Mouse (Mus musculus) G1E (cell line): ENCODE measurements around the gene Col6a4. TPM values are rescaled to one million over a fixed set of nuclear protein-coding genes. Genes with fewer than 3 reads are reported as not detected.

Source experiments
- ATAC-seq: 2 replicates; pipeline ENCODE4 v1.8.0; 2016; ENCODE audit warnings: mild to moderate bottlenecking; ENCODE audit not compliant: insufficient number of reproducible peaks, poor library complexity, low FRiP score, severe bottlenecking; ENCODE audit errors: extremely low read depth
- DNase-seq: peaks from one replicate; pipeline ENCODE4 v3.0.0; 2012; ENCODE audit warnings: low spot score
- H3K27me3 ChIP-seq: 2 replicates; pipeline ENCODE4 v1.6.1; 2012; ENCODE audit warnings: mild to moderate bottlenecking, low read length, inconsistent platforms; ENCODE audit not compliant: insufficient read depth
- H3K36me3 ChIP-seq: replicated peaks from 2 replicates; pipeline ENCODE3; 2012; ENCODE audit warnings: mild to moderate bottlenecking, inconsistent platforms
- H3K4me1 ChIP-seq: 2 replicates; pipeline ENCODE4 v1.6.1; 2012; ENCODE audit warnings: low read depth, low read length, inconsistent platforms, mixed read lengths; ENCODE audit not compliant: insufficient read depth
- H3K4me3 ChIP-seq: 2 replicates; pipeline ENCODE4 v1.5.1; 2012; ENCODE audit warnings: low read depth, mild to moderate bottlenecking, inconsistent platforms, low read length, moderate library complexity, mixed read lengths
- H3K9me3 ChIP-seq: replicated peaks from 2 replicates; pipeline ENCODE4 v1.6.1; 2012; ENCODE audit warnings: inconsistent platforms
- CTCF ChIP-seq: IDR thresholded peaks from 2 replicates; pipeline ENCODE4 v1.5.1; 2012; ENCODE audit warnings: low read depth, low read length, inconsistent platforms, mixed read lengths
- GATA1 ChIP-seq: IDR thresholded peaks from 2 replicates; pipeline ENCODE4 v1.6.1; 2012; ENCODE audit warnings: borderline replicate concordance, low read length, inconsistent platforms, mixed read lengths
- GATA2 ChIP-seq: IDR thresholded peaks from 2 replicates; pipeline ENCODE4 v1.6.1; 2012; ENCODE audit warnings: low read depth, low read length, inconsistent platforms, borderline replicate concordance
- POLR2AphosphoS5 ChIP-seq: IDR thresholded peaks from 2 replicates; pipeline ENCODE4 v1.6.1; 2012; ENCODE audit warnings: low read depth, low read length, inconsistent platforms; ENCODE audit not compliant: insufficient replicate concordance
- TAL1 ChIP-seq: conservative IDR thresholded peaks from 2 replicates; pipeline ENCODE4 v1.6.1; 2012; ENCODE audit warnings: low read depth, low read length, inconsistent platforms, mixed read lengths
- polyA plus RNA-seq: library from polyadenylated mRNA; stranded (reverse); fragments of >175 nt; gene quantifications from 2 replicates; pipeline ENCODE4 v1.2.3, GENCODE M21; 2012
- total RNA-seq, 2 experiments: library from RNA; stranded (forward) in 1 of 2; stranded (reverse) in 1 of 2; fragments of 200-1000 nt in 1 of 2; fragments of >200 nt in 1 of 2; fragmentation: Nextera tagmentation in 1 of 2; gene quantifications; 2 replicates each; pipeline ENCODE4 v1.2.3; 2014 to 2017

The Col6a4 gene
- total and polyA plus RNA-seq, 3 experiments: 0.38 TPM; not detected in 2

DNA sequence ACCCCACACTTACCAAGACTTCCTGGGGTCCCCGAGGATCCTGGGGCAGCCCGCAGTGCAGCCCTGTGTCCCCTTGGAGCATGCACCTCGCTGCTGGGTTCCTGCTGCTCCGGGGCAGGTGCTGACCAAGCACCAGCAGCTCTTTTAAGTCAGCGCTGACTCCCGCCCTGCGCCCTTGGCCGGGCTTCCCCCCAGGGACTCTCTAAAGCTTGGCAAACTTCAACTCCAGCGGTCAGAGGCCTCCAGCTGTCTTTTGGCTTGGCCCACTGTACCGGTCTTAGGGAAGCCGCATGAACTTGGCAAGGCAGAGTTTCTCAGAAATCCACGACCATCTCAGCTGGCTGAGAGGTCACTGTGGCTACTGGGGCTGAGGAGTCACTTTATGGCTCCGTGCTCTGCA, 136.1 kb downstream of the Col6a4 start, which contains the start of gene Col6a5:
Col6a5 (minus strand) TSS at position 111 of the 400 bp plus-strand sequence.
- H3K9me3 ChIP-seq: peaks cover 29% of the 10 kb centered on the region
- H3K36me3 ChIP-seq: no peaks in the 10 kb centered on the region
- ATAC-seq (no peak), DNase-seq (no peak)
- no peak within 1 kb of the TSS for H3K4me3 ChIP-seq
- no peaks in the 10 kb centered on the region for H3K27me3 ChIP-seq
- no peaks in the 10 kb centered on the region for H3K4me1 ChIP-seq
- TF ChIP-seq POLR2AphosphoS5 (no peak), CTCF (no peak), GATA1 (no peak), TAL1 (no peak), GATA2 (no peak)

DNA sequence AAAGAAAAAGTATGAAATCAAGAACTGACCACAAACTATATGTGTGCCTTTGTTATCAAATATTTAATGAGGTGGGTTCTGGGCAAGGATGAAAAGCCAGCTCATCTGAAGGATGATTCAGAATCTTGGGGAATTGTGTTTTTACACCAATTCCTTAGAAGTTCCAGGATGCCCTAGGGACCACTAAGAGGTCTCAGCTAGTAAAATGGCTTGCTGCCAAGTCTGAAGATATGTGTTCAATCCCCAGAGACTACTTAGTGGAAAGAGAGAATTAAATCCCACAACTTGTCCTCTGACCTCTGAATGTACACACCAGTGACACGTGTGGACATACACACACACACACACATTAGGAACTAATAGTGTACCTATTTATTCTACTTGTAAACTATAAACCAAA, 137.5 kb downstream of the Col6a4 start:
- no peak for TF ChIP-seq POLR2AphosphoS5
- TF ChIP-seq GATA2: no peak
- no peak for TF ChIP-seq TAL1
- TF ChIP-seq CTCF: no peak
- no peak for TF ChIP-seq GATA1

DNA sequence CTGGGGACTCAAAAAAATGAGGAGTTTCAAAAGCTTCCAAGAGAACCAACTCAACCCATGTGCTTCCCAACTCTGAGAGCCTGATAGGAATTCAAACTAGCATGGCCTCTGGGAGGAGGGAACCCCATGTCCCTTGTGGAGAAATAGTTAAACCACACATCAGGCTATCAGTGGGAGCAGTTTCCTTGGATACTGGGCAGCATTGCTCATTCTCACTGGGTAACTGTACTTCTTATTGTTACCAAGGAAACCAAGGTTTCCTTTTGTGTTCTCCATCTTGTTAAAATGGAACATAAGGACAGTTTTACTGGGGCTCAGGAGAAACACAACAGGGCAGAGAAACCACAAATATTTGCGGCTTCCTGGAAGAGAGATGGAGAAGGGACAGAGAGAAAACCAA, 146.8 kb downstream of the Col6a4 start:
- Histone ChIP-seq H3K4me3 (no peak overlapping the region), H3K9me3 (peaks cover 15% of the 10 kb centered on the region), H3K36me3 (no peaks in the 10 kb centered on the region), H3K4me1 (no peaks in the 10 kb centered on the region), H3K27me3 (no peaks in the 10 kb centered on the region)
- no peak for ATAC-seq
- DNase-seq: no peak
- TF ChIP-seq GATA2: no peak
- no peak for TF ChIP-seq CTCF
- TF ChIP-seq POLR2AphosphoS5: no peak
- no peak for TF ChIP-seq TAL1
- TF ChIP-seq GATA1: no peak

More for the DNA sequence above, 137.5 kb downstream of the Col6a4 start:
- DNase-seq (no peak), ATAC-seq (no peak)
- no peaks in the 10 kb centered on the region for H3K4me1 ChIP-seq
- H3K36me3 ChIP-seq: no peaks in the 10 kb centered on the region
- peaks cover 20% of the 10 kb centered on the region for H3K9me3 ChIP-seq
- H3K27me3 ChIP-seq: no peaks in the 10 kb centered on the region
- H3K4me3 ChIP-seq: no peak overlapping the region

DNA sequence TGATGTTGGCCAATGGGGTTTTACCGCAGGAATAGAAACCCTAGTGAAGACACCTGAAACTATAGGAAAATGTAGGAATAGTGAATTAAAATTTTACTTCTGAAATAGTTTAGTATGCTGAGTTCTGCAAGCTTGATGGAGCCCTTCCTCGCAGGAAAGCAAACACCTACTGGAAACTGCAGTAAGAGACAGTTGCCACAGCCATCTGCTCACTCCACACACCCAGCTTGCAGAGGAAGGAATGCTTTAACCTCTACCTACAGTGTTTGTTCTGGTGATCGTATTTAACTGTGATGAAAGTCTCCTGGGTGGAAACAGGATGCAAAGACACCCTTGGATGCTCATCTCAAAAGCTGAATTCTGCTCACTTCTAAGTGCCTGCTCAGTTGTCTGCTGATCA, 149.0 kb downstream of the Col6a4 start:
- no peaks in the 10 kb centered on the region for H3K36me3 ChIP-seq
- H3K4me3 ChIP-seq: no peak overlapping the region
- DNase-seq (no peak), ATAC-seq (no peak)
- H3K9me3 ChIP-seq: peaks cover 20% of the 10 kb centered on the region
- no peaks in the 10 kb centered on the region for H3K27me3 ChIP-seq
- TF ChIP-seq GATA2 (no peak), CTCF (no peak), GATA1 (no peak), POLR2AphosphoS5 (no peak)
- no peaks in the 10 kb centered on the region for H3K4me1 ChIP-seq

Other genes with a start within 250 kb of the Col6a4 start
- gene Col6a5, start 136.1 kb downstream of the Col6a4 start, total RNA-seq (2014; fragmentation: Nextera tagmentation): not detected in 2 replicates
- gene Col6a5, start 136.1 kb downstream of the Col6a4 start, total RNA-seq (2017): under 0.01 and 0.16 TPM in 2 replicates
- gene Col6a5, start 136.1 kb downstream of the Col6a4 start, polyA plus RNA-seq: not detected in 2 replicates
- gene Glyctk, start 61.4 kb upstream of the Col6a4 start, total RNA-seq (2014; fragmentation: Nextera tagmentation): 0.29 and 3.5 TPM in 2 replicates
- 1.2 TPM in 2 replicates for gene Glyctk, start 61.4 kb upstream of the Col6a4 start, total RNA-seq (2017)
- gene Glyctk, start 61.4 kb upstream of the Col6a4 start, polyA plus RNA-seq: 1.00 and 1.1 TPM in 2 replicates
- gene Wdr82, start 74.1 kb upstream of the Col6a4 start, total RNA-seq (2014; fragmentation: Nextera tagmentation): 103 and 116 TPM in 2 replicates
- 92.0 and 95.4 TPM in 2 replicates for gene Wdr82, start 74.1 kb upstream of the Col6a4 start, total RNA-seq (2017)
- 15.1 and 20.0 TPM in 2 replicates for gene Wdr82, start 74.1 kb upstream of the Col6a4 start, polyA plus RNA-seq
- 6.7 and 9.4 TPM in 2 replicates for gene Ppm1m, start 103.0 kb upstream of the Col6a4 start, total RNA-seq (2014; fragmentation: Nextera tagmentation)
- gene Ppm1m, start 103.0 kb upstream of the Col6a4 start, total RNA-seq (2017): 14.4 and 19.1 TPM in 2 replicates
- gene Ppm1m, start 103.0 kb upstream of the Col6a4 start, polyA plus RNA-seq: 18.5 and 20.9 TPM in 2 replicates
- gene Twf2, start 106.3 kb upstream of the Col6a4 start, total RNA-seq (2014; fragmentation: Nextera tagmentation): 13.7 and 17.5 TPM in 2 replicates
- gene Twf2, start 106.3 kb upstream of the Col6a4 start, total RNA-seq (2017): 35.7 and 51.5 TPM in 2 replicates
- 32.3 and 38.6 TPM in 2 replicates for gene Twf2, start 106.3 kb upstream of the Col6a4 start, polyA plus RNA-seq
- not detected in 2 replicates for gene Tlr9, start 125.8 kb upstream of the Col6a4 start, total RNA-seq (2014; fragmentation: Nextera tagmentation)
- gene Tlr9, start 125.8 kb upstream of the Col6a4 start, total RNA-seq (2017): 0.06 and 0.27 TPM in 2 replicates
- not detected in 2 replicates for gene Tlr9, start 125.8 kb upstream of the Col6a4 start, polyA plus RNA-seq
- 59.1 and 67.8 TPM in 2 replicates for gene Alas1, start 151.9 kb upstream of the Col6a4 start, total RNA-seq (2014; fragmentation: Nextera tagmentation)
- gene Alas1, start 151.9 kb upstream of the Col6a4 start, total RNA-seq (2017): 41.7 and 44.2 TPM in 2 replicates
- 8.5 and 10.3 TPM in 2 replicates for gene Alas1, start 151.9 kb upstream of the Col6a4 start, polyA plus RNA-seq
- 20.2 and 31.7 TPM in 2 replicates for gene Poc1a, start 184.3 kb upstream of the Col6a4 start, total RNA-seq (2014; fragmentation: Nextera tagmentation)
- gene Poc1a, start 184.3 kb upstream of the Col6a4 start, total RNA-seq (2017): 25.6 and 28.8 TPM in 2 replicates
- 8.8 and 14.8 TPM in 2 replicates for gene Poc1a, start 184.3 kb upstream of the Col6a4 start, polyA plus RNA-seq